Mouse (Mus musculus): ENCODE data around the gene Elp5. TPM values are rescaled to one million over a fixed set of nuclear protein-coding genes. Genes with fewer than 3 reads are reported as not detected.
A peak's percentile ranks its signal among the peaks of the same experiment; 100 is the strongest.

Elp5 gene
- total RNA-seq, 1 experiment from 2014 or later: 71.1 TPM

GRCm38 (mm10) chr11:69991711-69992110 lies 9.4 kb upstream of the Elp5 start:
- no peak for DNase-seq

GRCm38 (mm10) chr11:69990850-69991691 lies 8.8 kb upstream of the Elp5 start, which contains the start of gene Gabarap:
TSS of gene Gabarap (plus strand) at chr11:69991143.
- DNase-seq: peak; percentile 96

- DNase-seq: no peak
Observed at GRCm38 (mm10) chr11:69989949-69990348, 7.6 kb upstream of the Elp5 start.

GRCm38 (mm10) chr11:69984431-69984830 lies 2.1 kb upstream of the Elp5 start:
- no peak for DNase-seq

- DNase-seq: no peak
Observed at GRCm38 (mm10) chr11:69983377-69983776, 1.1 kb upstream of the Elp5 start.

GRCm38 (mm10) chr11:69982877-69983276 lies 560 bp upstream of the Elp5 start:
- DNase-seq: no peak

- DNase-seq: no peak
Observed at GRCm38 (mm10) chr11:69981141-69981762, 1.1 kb downstream of the Elp5 start, which contains the start of gene Ctdnep1. TSS of gene Ctdnep1 (plus strand) at chr11:69981156.

GRCm38 (mm10) chr11:69980196-69981140 lies 1.8 kb downstream of the Elp5 start:
- DNase-seq: peak; percentile 96

- no peak for DNase-seq
Observed at GRCm38 (mm10) chr11:69979827-69980195, 2.5 kb downstream of the Elp5 start.

GRCm38 (mm10) chr11:69976271-69976670 lies 6.0 kb downstream of the Elp5 start:
- no peak for DNase-seq

GRCm38 (mm10) chr11:69974907-69975306 lies 7.4 kb downstream of the Elp5 start:
- DNase-seq: no peak

- DNase-seq: no peak
Observed at GRCm38 (mm10) chr11:69970775-69971174, 11.5 kb downstream of the Elp5 start.

- DNase-seq: no peak
Observed at GRCm38 (mm10) chr11:69970222-69970621, 12.1 kb downstream of the Elp5 start.

- DNase-seq: no peak
Observed at GRCm38 (mm10) chr11:69968793-69969192, 13.5 kb downstream of the Elp5 start.

- no peak for DNase-seq
Observed at GRCm38 (mm10) chr11:69966860-69967517, 15.3 kb downstream of the Elp5 start.

- no peak for DNase-seq
Observed at GRCm38 (mm10) chr11:69966006-69966859, 16.1 kb downstream of the Elp5 start.

- no peak for DNase-seq
Observed at GRCm38 (mm10) chr11:69965271-69966005, 16.9 kb downstream of the Elp5 start.

- no peak for DNase-seq
Observed at GRCm38 (mm10) chr11:69964650-69965270, 17.6 kb downstream of the Elp5 start, which contains the start of gene Cldn7. TSS of gene Cldn7 (plus strand) at chr11:69964779.

GRCm38 (mm10) chr11:69961841-69962240 lies 20.5 kb downstream of the Elp5 start:
- DNase-seq: no peak

GRCm38 (mm10) chr11:69960616-69961015 lies 21.7 kb downstream of the Elp5 start:
- DNase-seq: no peak
